Mouse (Mus musculus): ENCODE measurements around the gene Slc27a4.

GRCm38 (mm10) chr2:29846061-29846853, 43.8 kb downstream of the Slc27a4 start:
- no peak for TF ChIP-seq CTCF (IDR thresholded peaks at IDR 0.05; ENCODE audit: low read depth, low read length)
- TF ChIP-seq EP300 (IDR thresholded peaks at IDR 0.05; ENCODE audit: insufficient read depth, low read depth, low read length): no peak

Data from ES-Bruce4 (cell line).